Mouse (Mus musculus): ENCODE measurements around the gene 1810062G17Rik. TPM values are rescaled to one million over a fixed set of nuclear protein-coding genes. Genes with fewer than 3 reads are reported as not detected.

1810062G17Rik gene
- total RNA-seq, 2 experiments from 2014 or later: 2.8 to 3.5 TPM

GRCm38 (mm10) chr3:36476261-36477155 is 771 bp downstream of the 1810062G17Rik start:
- DNase-seq (ENCODE audit: low spot score in 2 of 2): no peak

GRCm38 (mm10) chr3:36478776-36479175 is 3.0 kb downstream of the 1810062G17Rik start:
- no peak for DNase-seq (ENCODE audit: low spot score in 2 of 2)

GRCm38 (mm10) chr3:36480486-36480885 is 4.7 kb downstream of the 1810062G17Rik start:
- DNase-seq (ENCODE audit: low spot score in 2 of 2): no peak

GRCm38 (mm10) chr3:36481776-36482193 is 6.0 kb downstream of the 1810062G17Rik start:
- no peak for DNase-seq (ENCODE audit: low spot score in 2 of 2)

GRCm38 (mm10) chr3:36482940-36483339 is 7.2 kb downstream of the 1810062G17Rik start:
- DNase-seq (ENCODE audit: low spot score in 2 of 2): no peak

- DNase-seq (ENCODE audit: low spot score in 2 of 2): no peak
Measured at GRCm38 (mm10) chr3:36484292-36484691, 8.6 kb downstream of the 1810062G17Rik start.

- DNase-seq (ENCODE audit: low spot score in 2 of 2): no peak
Measured at GRCm38 (mm10) chr3:36486176-36486575, 10.4 kb downstream of the 1810062G17Rik start.

GRCm38 (mm10) chr3:36486881-36487280 is 11.1 kb downstream of the 1810062G17Rik start:
- DNase-seq (ENCODE audit: low spot score in 2 of 2): no peak

- no peak for DNase-seq (ENCODE audit: low spot score in 2 of 2)
Measured at GRCm38 (mm10) chr3:36488367-36488766, 12.6 kb downstream of the 1810062G17Rik start.

- DNase-seq (ENCODE audit: low spot score in 2 of 2): no peak
Measured at GRCm38 (mm10) chr3:36488899-36489589, 13.3 kb downstream of the 1810062G17Rik start.

GRCm38 (mm10) chr3:36489590-36489910 is 13.8 kb downstream of the 1810062G17Rik start:
- DNase-seq (ENCODE audit: low spot score in 2 of 2): no peak

- DNase-seq (ENCODE audit: low spot score in 2 of 2): no peak
Measured at GRCm38 (mm10) chr3:36491535-36491934, 15.8 kb downstream of the 1810062G17Rik start.

- no peak for DNase-seq (ENCODE audit: low spot score in 2 of 2)
Measured at GRCm38 (mm10) chr3:36492716-36493391, 17.1 kb downstream of the 1810062G17Rik start.

GRCm38 (mm10) chr3:36493641-36494283 is 18.0 kb downstream of the 1810062G17Rik start:
- no peak for DNase-seq (ENCODE audit: low spot score in 2 of 2)

- DNase-seq (ENCODE audit: low spot score in 2 of 2): no peak
Measured at GRCm38 (mm10) chr3:36494613-36495012, 18.9 kb downstream of the 1810062G17Rik start.

GRCm38 (mm10) chr3:36495436-36495835 is 19.7 kb downstream of the 1810062G17Rik start:
- DNase-seq (ENCODE audit: low spot score in 2 of 2): peak; percentile 77 to 80

- no peak for DNase-seq (ENCODE audit: low spot score in 2 of 2)
Measured at GRCm38 (mm10) chr3:36496273-36496672, 20.5 kb downstream of the 1810062G17Rik start.

GRCm38 (mm10) chr3:36496746-36497145 is 21.0 kb downstream of the 1810062G17Rik start:
- DNase-seq (ENCODE audit: low spot score in 2 of 2): peak in 1 of 2 experiments; percentile 48

GRCm38 (mm10) chr3:36498224-36498623 is 22.5 kb downstream of the 1810062G17Rik start:
- DNase-seq (ENCODE audit: low spot score in 2 of 2): no peak

- DNase-seq (ENCODE audit: low spot score in 2 of 2): no peak
Measured at GRCm38 (mm10) chr3:36499418-36499817, 23.7 kb downstream of the 1810062G17Rik start.

GRCm38 (mm10) chr3:36500976-36501375 is 25.2 kb downstream of the 1810062G17Rik start:
- no peak for DNase-seq (ENCODE audit: low spot score in 2 of 2)
